Mouse (Mus musculus) lung, postnatal 4 days (tissue): ENCODE measurements at regions not wholly inside any gene's neighbourhood (a gene's known extent, or its start where the extent isn't known, plus 50 kb on each side); places are given as distances from the start of the nearest gene placed in this dataset.

Experiments
- DNase-seq, 2 experiments: peaks; one replicate each; pipeline ENCODE4 v3.0.0; 2021

DNA sequence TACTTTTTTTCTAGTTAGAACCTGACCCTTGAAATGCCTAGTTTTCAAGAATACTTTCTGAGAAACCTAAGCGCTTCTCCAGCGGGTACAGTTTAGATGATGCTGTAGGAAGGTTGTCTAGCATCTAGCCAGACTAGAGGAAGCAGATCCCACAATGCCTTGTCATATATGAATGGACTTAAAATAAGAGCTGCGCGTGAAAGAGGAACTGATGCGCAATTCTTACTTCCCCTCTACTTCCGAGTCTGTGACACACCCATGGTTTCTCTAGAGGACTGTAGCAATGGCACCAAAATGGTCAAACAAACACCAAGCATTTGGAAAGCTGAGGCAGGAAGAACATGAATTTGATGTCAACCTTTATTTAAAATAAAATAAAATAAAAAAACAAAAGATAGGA lies 167.6 kb upstream of the Tyw5 start:
- no peak for DNase-seq

DNA sequence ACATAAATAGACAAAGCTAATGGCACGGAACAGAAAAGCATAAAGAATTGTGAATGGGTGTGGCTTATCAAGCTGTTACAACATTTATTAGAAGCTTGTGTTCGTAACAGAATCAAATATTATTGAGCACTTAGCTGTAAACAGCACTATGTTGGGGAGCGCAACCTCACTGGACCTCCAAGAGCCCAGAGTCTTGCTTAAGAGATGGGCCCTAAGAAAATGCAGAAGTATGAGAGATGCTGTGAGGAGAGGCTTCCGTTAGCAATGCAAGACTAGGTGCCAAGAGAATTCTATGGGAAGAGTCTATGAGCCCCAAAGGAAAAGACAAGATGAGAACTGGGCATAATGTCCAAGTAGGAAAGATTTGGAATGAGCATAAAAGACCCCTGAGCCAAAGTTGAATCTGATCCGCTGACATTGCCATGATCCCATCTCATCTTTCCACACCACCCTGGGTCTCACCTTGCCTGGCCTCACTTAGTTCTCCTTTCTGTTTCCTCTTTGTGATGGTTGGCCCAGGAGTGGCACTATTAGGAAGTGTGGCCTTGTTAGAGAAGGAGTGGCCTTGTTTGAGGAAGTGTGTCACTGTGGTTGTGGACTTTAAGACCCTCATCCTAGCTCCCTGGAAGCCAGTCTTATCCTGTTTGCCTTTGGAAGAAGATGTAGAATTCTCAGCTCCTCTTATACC lies 169.3 kb upstream of the Tyw5 start:
- no peak for DNase-seq

DNA sequence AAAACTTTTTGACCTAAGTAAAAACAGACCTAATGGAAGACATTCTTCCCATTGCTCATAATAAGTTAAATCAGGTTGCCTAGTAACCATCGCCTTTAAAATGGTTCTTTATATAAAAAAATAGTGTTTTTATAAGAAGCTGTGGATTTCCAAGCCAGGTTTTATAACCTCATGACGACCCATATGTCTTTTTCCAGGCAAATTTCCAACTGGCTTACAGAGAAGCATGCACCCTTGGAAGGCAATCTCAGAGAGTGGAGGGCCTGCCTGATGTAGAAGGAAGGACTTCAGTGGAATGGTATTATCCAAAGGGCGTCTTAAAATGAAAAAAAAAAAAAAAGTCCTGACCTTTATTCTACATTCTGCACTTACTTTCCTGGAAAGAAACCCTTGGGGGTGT lies 172.2 kb upstream of the Tyw5 start:
- no peak for DNase-seq

DNA sequence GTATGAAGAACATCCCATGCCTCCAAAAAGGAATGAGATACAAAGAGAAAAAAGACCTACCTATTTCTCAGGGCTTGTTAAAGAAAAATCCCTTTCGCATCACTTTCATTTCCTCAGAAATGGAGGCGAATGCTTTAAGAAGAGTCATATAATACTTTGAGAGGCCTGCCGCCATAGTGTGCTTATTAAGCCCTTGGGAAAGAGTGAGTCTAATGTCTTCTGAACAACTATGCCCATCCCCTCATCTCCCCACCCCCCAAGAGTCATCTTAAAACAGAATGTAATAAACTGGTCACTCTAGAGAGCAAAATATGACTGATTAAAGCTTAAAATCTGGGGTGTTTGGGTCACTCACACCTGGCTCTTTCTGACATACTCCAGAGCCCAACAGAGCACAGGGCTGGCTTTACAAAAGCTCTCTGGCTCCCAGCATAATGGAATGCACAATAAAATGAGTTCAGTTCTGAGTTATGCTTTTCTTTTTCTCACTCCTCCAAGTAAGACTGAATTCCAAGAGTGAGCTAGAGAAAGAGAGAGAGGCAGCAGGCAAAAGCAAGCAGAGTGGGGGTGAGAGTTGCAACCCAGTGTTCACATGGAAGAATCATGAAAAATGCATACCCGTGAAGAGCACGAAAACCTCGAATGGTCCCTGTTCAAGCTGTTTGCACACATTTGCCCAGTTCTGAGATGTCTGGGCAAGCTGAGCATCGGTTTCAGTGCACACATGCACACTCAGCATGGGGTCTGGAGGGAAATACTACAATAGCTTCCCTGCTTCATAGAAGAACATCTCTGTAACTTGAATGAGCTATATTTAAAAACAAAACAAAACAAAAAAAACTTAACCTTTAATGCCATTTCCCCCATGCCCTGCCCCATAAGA lies 180.0 kb upstream of the Spats2l start:
- no peak for DNase-seq

DNA sequence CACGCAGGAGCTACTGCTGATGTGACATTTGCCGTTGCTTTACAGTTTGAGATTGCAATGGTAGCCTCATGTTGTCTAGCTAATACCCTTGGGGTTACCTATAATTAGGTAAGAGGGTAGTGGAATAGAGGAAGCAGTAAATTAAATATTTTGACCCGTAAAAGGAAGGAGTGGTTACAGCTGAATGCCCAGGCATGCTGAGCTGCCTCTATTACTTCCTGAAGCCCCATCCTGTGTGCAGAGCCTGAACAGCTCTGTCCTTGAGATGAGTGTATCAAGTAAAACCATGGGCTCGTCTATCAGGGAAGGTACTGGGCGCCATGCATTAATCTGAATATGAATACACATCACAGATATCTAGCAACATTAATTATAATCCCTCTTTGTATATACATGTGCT lies 179.1 kb upstream of the Spats2l start:
- DNase-seq = no peak

DNA sequence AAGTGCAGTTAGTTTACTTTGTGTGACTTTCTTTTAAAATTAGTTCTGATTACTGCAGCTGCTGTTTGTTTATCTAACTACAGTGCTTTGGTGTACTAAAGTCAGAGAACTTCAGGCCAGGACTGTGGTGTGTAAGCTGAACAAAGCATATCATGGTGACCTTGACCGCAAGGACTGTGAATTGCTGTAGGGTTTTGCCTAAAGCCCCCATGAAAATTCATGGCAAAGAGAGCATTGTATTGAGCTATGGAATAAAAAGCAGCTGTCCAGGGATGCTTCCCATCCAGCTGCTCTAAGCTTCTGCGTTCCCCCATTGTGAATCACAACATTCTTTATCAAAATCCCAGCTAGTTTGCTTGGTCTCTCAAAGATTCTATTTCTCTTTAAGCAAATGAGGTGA lies 173.0 kb upstream of the Spats2l start:
- no peak for DNase-seq

DNA sequence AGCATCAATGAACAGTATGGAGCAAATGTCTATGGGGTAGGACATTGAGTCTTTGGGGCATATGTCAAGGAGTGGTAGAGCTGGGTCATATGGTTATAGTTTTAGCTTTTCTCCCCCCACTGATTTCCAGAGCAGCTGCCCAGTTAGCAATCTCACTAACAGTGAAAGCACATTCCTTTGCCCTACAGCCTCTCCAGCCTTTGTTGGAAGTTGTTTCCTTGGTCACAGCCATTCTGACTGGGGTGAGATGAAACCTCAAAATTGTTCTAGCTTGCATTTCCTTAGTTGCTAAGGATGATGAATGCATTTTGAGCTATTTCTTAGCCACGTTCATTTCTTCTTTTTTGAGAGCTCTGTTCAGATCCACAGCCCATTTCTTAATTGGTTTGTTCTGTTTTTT lies 168.4 kb upstream of the Spats2l start:
- no peak for DNase-seq

DNA sequence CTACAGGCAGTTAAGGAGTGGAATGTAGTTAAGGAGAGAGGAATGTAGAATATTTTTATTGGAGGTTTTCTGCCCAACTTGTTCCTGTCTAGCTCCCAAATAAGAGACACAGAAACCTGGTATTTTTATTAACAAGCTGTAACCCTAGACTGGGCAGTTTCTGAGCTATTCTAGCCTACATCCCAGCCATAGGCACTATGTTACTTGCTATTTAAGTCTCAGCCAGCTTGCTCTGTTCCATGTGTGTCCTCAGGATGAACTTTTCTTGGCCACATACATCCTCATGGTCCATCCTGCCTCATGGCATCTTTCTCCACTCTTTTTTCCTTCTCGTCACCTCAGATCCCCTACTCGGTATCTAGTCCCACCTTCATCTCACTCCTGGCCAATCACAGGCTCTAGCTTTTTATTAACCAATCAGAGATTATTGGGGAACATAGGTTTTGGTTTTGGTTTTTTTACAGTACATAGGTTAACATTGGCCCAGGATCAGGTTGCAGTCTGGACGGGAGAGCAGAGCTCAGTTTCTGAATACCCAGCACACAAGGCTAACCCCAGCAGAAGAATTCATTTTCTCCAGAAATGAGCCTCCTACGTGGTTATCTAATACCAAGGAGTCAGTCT lies 167.8 kb upstream of the Spats2l start:
- no peak for DNase-seq

DNA sequence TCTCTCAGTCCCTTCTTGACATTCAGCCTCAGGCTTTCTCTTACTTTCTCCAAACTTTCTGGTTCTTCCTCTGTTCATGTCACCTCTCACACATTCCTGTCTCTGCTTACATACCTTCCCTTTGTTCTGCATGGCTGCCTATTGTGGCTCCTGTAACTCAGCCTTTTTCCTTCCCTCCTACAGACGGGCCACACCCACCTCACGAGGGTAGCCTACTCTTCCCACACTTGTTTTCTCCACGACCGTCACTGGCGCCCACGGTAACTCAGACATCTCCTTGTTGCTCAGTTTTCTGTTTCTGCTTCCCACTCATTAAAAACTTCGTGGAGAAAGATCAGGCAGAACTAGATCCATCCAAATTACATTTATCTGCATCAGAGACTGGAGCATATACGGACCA lies 166.9 kb upstream of the Spats2l start:
- no peak for DNase-seq

DNA sequence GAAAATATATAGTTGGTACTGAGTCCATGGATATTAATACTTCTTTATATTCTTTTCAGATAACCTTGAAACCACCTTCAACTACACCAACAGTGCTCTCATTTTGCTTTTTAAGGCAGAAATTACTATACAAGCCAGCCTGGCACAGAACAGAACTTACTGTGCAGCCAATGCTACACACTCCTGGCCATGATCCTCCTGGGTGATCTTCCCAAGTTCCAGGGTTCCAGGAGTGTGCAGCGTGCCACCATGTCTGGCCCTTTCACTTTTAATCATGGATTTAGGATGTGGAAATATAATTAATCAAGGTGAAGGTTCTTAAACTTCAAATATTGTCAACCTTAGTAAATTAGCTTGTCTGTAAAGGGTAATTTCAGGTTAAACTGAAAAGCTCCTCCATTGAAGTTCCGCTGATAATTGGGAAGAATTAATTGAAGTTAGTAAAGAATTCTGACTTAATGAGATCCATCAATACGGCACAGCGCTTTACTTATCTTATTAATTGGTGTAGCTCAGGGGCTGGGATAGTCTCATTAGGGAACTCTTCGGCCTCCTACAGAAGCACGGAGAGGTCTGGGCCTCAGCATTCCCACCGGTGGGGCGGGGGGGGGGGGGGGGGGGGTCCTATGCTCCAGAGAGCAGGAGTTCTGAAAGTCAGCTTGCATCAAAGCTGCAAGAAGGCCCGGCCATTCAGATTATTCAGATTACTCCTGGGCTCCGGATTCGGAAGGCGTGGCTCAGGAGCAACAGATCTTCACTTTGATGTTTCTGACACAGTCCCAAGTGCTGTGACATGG lies 166.1 kb upstream of the Spats2l start:
- DNase-seq = no peak

DNA sequence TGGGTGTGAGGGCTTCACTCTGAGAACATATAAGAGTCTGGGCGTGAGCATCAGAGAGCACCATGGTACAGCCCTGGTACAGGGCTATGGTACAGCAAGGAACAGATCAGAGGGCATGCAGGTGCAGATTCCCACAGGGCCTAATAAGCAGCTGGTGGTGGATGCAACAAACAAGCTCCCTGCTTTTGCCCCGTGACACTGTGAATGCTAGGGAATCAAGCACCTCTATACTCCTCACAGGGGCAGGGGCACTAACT lies 165.6 kb upstream of the Spats2l start:
- no peak for DNase-seq

DNA sequence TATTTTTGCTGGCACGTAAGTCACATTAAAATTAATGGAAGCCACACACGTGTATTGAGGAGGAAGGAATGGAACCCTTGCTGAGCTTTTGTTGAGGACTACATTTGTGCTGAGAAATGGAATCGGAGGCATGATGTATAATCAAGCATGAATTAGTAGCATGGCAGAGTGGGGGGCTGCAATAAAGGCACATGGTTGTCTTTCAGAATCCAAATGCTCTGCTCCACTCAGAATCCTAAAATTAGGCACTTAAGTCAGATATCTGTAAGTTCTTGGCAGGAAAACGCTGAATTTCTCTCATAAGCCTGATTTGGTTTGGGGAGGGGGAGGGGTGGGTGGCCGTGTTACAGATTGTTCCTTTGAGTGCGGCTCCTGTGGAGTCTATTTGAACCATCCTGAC lies 164.7 kb upstream of the Spats2l start:
- no peak for DNase-seq

DNA sequence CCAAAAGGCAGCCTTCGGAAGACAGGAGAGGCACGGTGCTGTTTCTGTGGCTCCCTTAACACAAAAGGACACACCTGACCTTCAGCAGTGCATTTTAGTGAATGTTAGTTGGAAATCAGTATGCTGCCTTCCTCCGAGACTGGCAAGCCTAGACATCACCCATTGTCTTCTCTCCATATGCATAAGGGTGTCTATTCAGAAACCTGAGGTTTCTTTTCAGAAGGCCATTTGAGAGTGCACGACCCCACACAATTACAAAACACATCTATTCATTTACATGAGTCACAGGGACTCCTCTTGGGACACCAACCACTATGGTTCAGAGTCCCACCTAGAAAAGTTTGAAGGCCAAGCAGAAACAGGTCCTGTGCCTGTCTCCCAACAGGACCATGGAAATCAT lies 161.8 kb upstream of the Spats2l start:
- no peak for DNase-seq

DNA sequence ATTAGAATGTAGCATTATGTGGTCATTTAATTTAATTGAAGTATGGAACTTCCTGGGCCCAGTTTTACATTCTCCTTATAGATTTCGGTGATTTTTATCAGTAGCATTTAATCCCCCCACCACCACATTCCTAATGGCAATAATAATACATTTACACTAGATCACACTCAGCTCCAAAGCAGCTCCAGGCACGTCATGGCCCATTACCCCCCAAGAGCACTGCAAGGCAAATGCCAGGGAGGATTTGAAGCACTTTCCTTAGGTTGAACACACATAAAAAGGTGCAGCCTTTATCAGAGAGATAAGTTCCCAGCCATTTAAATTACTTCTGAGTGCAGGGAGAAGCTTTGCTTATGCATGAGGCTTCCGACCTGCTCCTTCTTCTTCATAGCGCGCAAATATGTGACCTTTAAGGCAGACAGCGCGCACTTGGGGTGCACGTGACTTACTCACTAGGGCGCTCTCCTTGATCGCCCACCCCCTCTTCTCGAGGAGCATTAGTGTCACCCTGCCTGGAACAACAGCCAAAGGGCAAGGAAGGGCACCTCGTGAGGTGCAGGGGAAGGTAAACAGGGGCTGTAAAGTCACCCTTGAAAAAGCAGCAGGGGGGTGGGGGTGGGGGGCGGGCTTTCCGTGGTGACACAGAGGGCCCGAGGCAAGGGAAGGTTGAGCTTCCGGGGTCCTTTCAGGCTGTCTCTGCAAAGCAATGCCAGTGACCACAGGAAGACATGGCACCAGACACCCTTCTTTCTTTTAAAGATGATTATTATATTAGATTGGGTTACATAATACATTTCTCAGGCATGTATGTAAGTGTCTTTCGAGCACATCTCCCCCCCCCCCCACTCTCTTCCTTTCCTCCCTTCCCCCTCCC lies 160.8 kb upstream of the Spats2l start:
- DNase-seq = no peak

DNA sequence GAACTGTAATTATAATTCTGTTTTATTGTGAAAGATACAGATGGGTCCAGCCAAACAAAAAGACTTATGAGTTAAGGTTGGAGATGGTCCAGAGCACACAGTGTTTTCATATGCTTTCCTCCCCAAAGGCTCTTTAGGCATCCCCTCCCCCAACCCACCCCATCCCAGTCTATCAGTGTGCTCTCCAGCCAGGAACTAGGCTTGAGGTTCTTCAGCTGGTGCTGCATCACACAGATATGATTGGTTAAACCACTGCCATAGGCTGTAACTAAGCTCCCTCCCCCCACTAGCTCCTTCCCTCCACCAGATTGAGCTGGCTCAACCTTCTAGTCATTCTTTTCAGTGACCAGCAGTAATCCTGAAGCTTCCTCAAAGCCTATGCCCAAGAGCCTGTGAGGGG lies 158.8 kb upstream of the Spats2l start:
- DNase-seq = peak; percentile 9 to 30

DNA sequence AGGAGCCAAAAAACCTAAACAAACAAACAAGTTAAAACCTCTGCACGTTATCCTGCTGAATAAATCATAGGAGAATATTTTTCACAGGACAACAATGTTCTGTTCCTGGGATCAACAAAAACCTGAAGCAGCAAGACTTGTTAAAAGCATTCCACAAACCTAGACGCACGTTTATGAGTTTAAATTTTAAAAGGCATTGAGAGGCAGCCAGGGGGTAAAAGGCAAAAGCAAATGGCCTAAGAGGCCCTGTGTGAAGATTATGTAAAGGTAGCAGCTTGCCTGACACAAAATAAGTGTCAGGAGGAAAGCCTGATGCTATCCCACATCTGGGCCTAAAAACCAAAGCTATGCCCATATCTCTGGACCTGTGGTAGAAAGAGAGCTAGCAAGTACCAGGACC lies 156.6 kb upstream of the Spats2l start:
- DNase-seq = no peak

DNA sequence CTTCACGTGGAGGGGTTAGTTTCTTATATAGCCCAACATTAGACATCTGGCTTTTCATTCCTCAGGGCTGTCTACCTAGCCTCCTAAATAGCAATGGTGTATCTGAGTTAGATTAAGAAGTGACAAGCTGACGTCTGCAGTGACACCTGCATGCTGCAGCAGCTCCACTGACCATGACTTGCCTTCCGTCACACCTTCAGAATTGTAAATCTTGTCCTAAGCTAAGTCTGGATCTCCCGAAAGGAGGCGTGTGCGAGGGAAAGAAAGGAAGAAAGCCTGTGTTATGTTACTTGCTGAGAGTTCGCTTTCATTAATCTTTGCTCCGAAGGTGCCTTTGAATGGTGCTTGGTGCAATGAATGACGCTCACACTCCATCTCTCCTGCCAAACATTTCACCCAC lies 151.4 kb upstream of the Spats2l start:
- DNase-seq = no peak

DNA sequence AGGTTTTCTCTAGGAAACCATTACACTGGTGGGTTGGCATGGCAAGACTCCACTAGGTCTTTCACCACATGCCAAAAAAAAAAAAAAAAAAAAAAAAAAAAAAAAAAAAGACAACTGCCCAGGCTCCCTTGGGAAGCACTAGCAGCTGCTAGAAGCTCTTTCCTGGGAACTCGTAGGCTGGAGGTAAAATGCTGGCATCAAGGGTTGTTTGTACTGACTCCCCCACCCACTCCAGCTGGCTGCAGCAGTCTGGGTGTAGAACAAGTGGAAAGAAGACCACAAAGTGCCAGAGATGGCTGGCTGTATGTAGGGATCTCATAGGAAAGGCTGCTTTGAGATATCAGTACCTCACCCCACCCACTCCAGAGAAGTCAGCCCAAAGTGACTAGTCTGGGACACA lies 140.0 kb upstream of the Spats2l start:
- no peak for DNase-seq

DNA sequence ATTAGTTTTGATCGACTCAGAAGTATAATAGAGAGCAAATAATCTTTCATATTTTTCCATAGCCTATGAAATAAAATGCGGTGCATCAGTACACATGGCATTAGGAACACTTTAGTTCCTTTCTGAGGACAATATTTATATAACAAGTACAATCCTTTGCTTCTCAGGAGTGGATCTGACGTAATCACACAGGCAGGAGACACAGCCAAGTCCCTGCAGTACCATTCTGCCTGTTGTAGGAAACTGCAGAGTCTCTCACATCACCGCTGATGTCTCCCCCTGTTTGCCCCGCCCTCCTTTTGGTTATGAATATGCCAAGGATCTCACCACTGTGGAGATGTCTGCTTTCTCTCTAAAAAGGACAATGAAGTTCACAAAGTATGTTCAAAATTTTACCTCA lies 131.8 kb upstream of the Spats2l start:
- no peak for DNase-seq

DNA sequence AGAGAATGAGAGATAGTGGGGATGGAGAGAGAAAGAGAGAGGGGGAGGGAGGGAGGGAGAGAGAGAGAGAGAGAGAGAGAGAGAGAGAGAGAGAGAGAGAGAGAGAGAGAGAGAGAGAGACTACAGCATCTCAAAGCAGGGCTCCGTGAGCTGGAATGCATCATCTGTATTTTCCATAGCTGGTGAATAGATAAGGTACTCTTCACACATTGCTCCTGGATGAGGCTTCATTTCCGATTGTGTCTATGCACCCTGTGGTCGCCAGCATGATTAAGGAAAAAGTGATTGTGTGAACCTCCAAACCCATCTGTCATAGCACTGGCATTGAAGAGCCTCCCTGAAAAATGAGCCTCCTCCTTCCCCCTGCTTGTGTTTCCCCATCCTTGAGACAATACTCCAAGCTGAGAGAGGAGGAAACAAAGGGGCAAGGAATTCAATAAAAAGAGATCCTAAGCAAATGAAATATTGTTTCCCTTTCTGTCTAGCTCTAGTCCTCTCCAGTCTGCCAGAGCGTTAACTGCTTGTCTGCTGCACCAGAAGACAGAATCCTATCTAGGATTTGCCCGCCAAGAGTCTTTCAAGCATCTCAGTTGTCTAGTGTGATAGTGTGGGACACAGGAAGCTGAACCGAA lies 130.4 kb upstream of the Spats2l start:
- no peak for DNase-seq

DNA sequence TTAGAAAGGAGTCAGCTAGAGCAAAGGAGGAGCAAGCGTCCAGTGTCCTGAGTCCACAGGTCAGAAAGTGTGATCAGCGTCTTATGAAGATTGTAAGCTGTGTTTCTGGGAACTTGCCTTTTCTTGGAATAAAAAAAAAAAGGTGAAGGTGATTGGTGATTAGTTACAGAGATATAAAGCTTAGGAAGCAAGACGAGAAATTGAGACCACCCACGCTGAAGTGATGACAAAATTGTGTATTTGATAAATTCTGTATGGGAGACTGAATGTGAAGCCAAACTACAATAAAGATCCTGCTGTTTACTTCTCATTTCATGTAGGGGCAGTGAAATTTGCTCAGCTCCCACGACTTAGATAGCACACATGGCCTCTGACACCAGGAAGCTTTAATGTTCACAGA lies 109.0 kb upstream of the Spats2l start:
- DNase-seq = no peak

DNA sequence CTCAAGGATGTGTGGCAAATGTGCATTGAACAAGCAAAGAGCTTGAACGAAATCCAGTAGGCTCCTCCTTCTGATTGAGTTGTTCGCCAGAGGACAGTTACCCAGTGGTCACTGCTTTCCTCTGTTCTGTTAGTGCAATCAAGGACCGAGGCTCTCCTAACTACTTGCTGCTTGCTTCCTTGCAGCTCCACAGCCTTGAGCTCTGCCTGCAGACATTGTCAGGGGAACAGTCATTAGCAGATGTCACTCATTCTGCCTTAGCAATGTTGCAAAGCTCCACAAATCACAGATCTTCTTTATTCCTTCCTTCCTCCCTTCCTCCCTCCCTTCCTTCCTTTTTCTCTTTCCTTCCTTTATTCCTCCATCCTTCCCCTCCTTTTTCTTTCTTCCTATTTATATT lies 108.2 kb upstream of the Spats2l start:
- no peak for DNase-seq
